Mouse (Mus musculus): Measurements from ENCODE around the gene Rai14.

The Rai14 gene

GRCm38 (mm10) chr15:10720188-10720587 lies 5.8 kb upstream of the Rai14 start:
- no peak for DNase-seq

DNA sequence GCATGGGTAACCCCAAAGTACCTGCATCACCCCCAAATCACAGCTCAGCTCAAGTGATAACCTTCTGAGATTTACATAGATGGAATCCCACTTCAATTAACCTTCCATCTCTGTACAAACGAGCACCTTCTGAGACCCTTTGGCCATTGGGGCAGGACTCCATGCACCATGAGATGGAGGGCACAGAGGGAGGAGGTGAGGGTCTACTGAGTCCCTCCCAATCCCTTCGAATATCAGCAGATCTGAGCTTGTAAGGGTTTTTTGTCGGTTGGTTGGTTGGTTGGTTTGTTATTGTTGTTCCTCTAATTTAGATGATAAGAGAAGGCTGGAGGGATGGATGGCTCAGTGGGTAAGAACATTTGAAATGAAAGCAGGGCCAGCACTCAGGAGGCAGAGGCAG lies 5.1 kb upstream of the Rai14 start:
- no peak for DNase-seq

GRCm38 (mm10) chr15:10718763-10719162 lies 4.3 kb upstream of the Rai14 start:
- no peak for DNase-seq

- no peak for DNase-seq
These were observed 2.9 kb upstream of the Rai14 start for GRCm38 (mm10) chr15:10717284-10717683.

- DNase-seq, result no peak
These were observed 1.5 kb upstream of the Rai14 start for GRCm38 (mm10) chr15:10715966-10716365.

GRCm38 (mm10) chr15:10715139-10715505 lies 698 bp upstream of the Rai14 start:
- DNase-seq, result peak in 1 of 2 experiments; percentile 20

- peak; percentile 22 for DNase-seq
These were observed 653 bp downstream of the Rai14 start for GRCm38 (mm10) chr15:10713626-10714316.

GRCm38 (mm10) chr15:10713181-10713625 lies 1.2 kb downstream of the Rai14 start:
- DNase-seq, result no peak

DNA sequence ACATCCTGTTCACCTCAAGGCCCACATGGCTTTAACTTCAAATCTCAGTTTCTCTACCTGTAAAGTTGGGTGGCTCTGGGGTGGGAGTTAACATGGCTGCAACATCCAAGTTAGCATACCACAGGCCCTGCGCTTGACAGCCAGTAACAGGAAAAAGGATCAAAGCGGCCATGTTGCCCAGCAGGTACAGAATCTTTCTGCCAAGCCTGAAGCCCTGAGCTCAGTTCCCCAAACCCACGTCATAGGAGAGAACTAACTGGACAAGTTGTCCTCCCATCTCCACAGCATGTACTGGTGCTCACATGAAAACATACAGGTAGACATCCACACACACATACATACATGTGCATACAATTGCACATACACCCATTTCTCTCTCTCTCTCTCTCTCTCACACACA lies 2.1 kb downstream of the Rai14 start:
- no peak for DNase-seq

- DNase-seq, result no peak
These were observed 3.2 kb downstream of the Rai14 start for GRCm38 (mm10) chr15:10711231-10711630.

GRCm38 (mm10) chr15:10708591-10709272 lies 5.7 kb downstream of the Rai14 start:
- DNase-seq, result no peak

GRCm38 (mm10) chr15:10707109-10707508 lies 7.3 kb downstream of the Rai14 start:
- no peak for DNase-seq

DNA sequence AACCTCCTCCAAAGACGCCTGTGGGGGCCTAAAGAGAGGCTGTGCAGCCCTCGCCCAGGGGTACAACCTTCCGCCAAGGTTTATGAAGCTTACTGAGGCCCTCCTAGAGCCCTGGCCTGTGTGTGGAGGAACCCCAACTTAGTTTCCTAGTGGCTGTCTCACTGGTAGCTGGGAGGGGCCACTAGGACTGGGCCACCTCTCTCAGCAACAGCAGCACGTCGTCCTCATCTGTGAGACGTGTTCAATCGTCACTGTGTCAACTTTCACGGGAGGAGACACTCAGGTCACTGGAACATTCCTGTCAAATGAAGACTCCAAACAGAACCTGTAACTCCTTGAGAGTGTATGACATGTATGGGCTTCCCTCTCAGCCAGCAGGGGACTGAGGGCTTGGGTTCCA lies 8.0 kb downstream of the Rai14 start:
- DNase-seq, result no peak

GRCm38 (mm10) chr15:10705752-10706151 lies 8.7 kb downstream of the Rai14 start:
- DNase-seq, result no peak

- no peak for DNase-seq
These were observed 10.1 kb downstream of the Rai14 start for GRCm38 (mm10) chr15:10704328-10704727.

DNA sequence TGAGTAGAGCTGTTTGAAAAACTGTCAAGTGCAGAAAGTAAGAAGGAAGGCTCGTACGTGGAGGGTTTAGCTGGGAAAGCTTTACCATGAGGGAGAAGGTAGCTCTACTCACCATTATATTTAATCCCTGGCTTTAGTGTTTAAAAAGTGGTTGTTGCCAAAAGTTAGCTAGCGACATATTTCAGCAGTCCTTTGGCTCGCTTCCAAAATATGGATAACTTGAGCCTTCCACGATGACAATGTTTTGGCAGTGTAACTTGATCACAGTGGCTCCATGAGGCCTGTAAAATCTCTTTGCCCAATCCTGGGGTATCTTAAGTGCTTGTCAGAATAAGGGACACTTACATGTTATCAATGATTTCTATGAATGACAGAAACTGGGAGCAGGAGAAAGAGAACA lies 12.9 kb downstream of the Rai14 start:
- no peak for DNase-seq

GRCm38 (mm10) chr15:10700891-10701466 lies 13.4 kb downstream of the Rai14 start:
- DNase-seq, result no peak

DNA sequence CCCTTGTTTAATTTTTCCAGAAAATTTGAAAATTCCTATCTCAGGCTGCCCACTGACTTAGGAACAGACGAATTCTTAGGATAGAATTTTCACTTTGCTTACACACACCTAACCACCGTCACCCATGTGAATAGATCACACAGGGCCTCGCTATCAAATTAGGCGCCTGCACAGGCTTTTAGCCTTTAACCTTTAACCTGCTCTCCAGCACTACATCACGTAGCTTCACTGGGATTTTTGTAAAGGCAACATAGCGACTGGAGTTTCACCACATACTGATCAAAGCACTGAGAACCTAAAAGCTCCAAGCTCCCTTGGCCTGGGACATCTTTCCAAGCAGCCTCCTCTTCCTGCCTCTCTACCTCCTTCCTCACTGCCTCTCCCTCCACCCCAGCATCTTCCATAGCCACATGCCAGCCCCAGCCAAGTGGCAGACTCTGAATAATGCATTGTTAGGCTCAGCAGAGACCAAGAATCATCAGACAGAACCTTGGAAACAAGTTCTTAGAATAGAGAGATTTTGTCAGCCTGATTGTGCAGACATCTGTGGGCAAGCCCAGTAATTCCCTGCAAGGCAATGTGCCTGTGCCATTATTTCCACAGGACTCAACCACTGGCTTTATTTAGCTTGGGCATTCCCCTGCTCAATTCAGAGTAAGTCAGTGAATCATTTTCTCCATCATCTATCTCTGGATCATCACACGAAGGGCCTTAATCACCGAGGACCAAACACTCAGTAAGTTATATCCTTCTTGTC lies 17.8 kb downstream of the Rai14 start:
- DNase-seq, result no peak

DNA sequence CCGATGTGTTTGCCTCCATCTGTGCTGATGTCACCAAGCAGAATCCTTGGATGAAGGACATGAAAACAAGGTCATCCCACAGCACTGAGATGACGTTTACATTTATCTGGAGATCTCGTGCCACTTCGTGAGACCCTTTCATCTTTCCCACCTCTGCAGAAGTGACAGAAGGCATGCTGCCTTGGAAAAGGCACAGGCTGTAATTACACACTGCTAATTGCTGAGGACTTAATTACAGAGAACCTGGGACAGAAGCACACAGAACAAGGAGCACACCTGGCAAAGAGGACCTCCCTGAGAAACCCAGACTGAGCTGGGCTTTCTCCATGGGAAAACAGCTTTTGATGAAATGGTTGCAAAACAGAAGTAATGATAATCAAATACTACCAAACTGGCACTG lies 21.8 kb downstream of the Rai14 start:
- DNase-seq, result no peak

- no peak for DNase-seq
These were observed 22.9 kb downstream of the Rai14 start for GRCm38 (mm10) chr15:10691481-10691880.

GRCm38 (mm10) chr15:10690973-10691372 lies 23.5 kb downstream of the Rai14 start:
- DNase-seq, result no peak

GRCm38 (mm10) chr15:10690219-10690618 lies 24.2 kb downstream of the Rai14 start:
- no peak for DNase-seq

DNA sequence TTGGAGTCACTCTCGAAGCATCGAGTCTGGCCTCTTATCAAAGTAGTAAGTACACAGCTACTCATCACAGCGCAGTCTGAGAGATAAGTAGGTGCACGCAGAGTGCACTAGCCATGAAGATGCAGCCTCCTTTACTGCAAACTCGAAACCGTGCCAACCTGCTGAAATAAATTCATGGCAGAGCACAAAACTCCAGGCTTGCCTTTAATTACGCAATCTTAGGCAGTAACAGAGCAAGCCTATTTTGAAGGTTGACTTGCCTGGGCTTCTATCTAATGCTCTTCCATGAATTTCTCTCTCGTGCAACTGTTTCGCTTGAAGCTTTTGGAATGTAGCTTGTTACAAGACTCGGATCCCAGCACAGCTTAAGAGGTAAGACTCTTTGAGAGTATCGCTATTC lies 25.1 kb downstream of the Rai14 start:
- no peak for DNase-seq

- no peak for DNase-seq
These were observed 25.7 kb downstream of the Rai14 start for GRCm38 (mm10) chr15:10688686-10689085.
